30 mouse cellular contexts compared by ENCODE assay signal in genomic region chr1:62679466-62679865, GRCm38 (mm10). TPM values are rescaled to one million over a fixed set of nuclear protein-coding genes. Genes with fewer than 3 reads are reported as not detected.
A peak's percentile ranks its signal among the peaks of the same experiment; 100 is the strongest.
DNase-seq lines count a peak whose midpoint lies in the region; ATAC-seq lines count a peak whose summit lies in the region.
"Had no signal": no experiment of that assay in that cellular context is flagged by ENCODE, and none has a peak within 500 bp of the region (broad histone marks: within the 10 kb centered on the region; RNA-seq: fewer than 3 reads in every experiment).

No protein-coding gene starts in this region.

- no peak overlapping the region for H3K4me2 ChIP-seq in lung, embryonic 16.5 days (ENCODE audit: low read depth, low read length)
- H3K4me2 ChIP-seq: heart, embryonic 11.5 days; hindbrain, embryonic 13.5 days; limb, embryonic 13.5 days; midbrain, embryonic 15.5 days had no signal

- no peaks in the 10 kb centered on the region for H3K9me3 ChIP-seq in lung, embryonic 16.5 days (ENCODE audit: control insufficient read depth, low read length)
- H3K9me3 ChIP-seq: limb, embryonic 13.5 days; midbrain, embryonic 15.5 days had no signal

- H3K27me3 ChIP-seq in lung, embryonic 16.5 days (ENCODE audit: control insufficient read depth, insufficient read depth, low read depth, low read length), result no peaks in the 10 kb centered on the region
- H3K27me3 ChIP-seq: hindbrain, embryonic 13.5 days; midbrain, embryonic 15.5 days had no signal

- H3K36me3 ChIP-seq in lung, embryonic 16.5 days (ENCODE audit: control insufficient read depth, insufficient read depth, low read length), result no peaks in the 10 kb centered on the region
- H3K36me3 ChIP-seq in macrophage (ENCODE audit: inconsistent target), result no peaks in the 10 kb centered on the region
- H3K36me3 ChIP-seq: hindbrain, embryonic 13.5 days; limb, embryonic 13.5 days; midbrain, embryonic 10.5 days; midbrain, embryonic 15.5 days had no signal

- no peaks in the 10 kb centered on the region for H3K79me2 ChIP-seq in macrophage (ENCODE audit: inconsistent target)

- H3K27ac ChIP-seq in lung, embryonic 16.5 days (ENCODE audit: low read length), result no peak overlapping the region
- H3K27ac ChIP-seq in macrophage, result peak overlapping the region; percentile 51
- H3K27ac ChIP-seq: hindbrain, embryonic 13.5 days; kidney, postnatal 0 days; limb, embryonic 13.5 days; liver, embryonic 14.5 days; midbrain, embryonic 15.5 days; stomach, postnatal 0 days had no signal

- no peak for DNase-seq in lung, postnatal 25 days (ENCODE audit: low spot score)
- DNase-seq in thymus, postnatal 25 days, result no peak
- DNase-seq in gastrocnemius, adult 8-10 months (ENCODE audit: low spot score in 2 of 2), result no peak
- DNase-seq: adrenal gland, postnatal 25 days; B cell, adult 2 months; cerebellum, adult 8-10 months; cerebellum, postnatal 36 days; embryo, embryonic 11 days; gastrocnemius, postnatal 14 days; heart, adult 11 months; heart, postnatal 36 days; kidney, adult 8-10 months; kidney, postnatal 4 days; right cerebral cortex, postnatal 4 days; thymus, adult 18-20 months; thymus, postnatal 36 days had no signal

- H3K4me3 ChIP-seq in lung, embryonic 16.5 days (ENCODE audit: low read length), result no peak overlapping the region
- H3K4me3 ChIP-seq in macrophage (ENCODE audit: inconsistent target), result no peak overlapping the region
- H3K4me3 ChIP-seq: erythroblast, embryonic 14.5 days; hindbrain, embryonic 13.5 days; limb, embryonic 13.5 days; midbrain, embryonic 10.5 days; midbrain, embryonic 15.5 days had no signal

- no peak overlapping the region for H3K9ac ChIP-seq in lung, embryonic 16.5 days (ENCODE audit: low read length)
- H3K9ac ChIP-seq: hindbrain, embryonic 13.5 days; limb, embryonic 13.5 days; liver, embryonic 14.5 days; midbrain, embryonic 15.5 days had no signal

- WGBS in lung, embryonic 16.5 days, result 79% methylated on average over 2 of the region's 2 CpGs
- 35% methylated on average over 2 of the region's 2 CpGs for WGBS in macrophage (ENCODE audit: missing documents)

- ATAC-seq in lung, embryonic 16.5 days (ENCODE audit: low read depth), result 0 out of 2 replicates have a peak, but pooled peaks have one; percentile 23
- peak; percentile 36; the same call in 1 of the 2 replicates for ATAC-seq in common myeloid progenitor, adult 5-6 weeks (replicated peaks; ENCODE audit: low read depth, poor library complexity, severe bottlenecking)
- ATAC-seq: forebrain, embryonic 16.5 days; intestine, embryonic 16.5 days; midbrain, embryonic 15.5 days had no signal

- no peaks in the 10 kb centered on the region; the same call in 1 of the 2 replicates for H3K4me1 ChIP-seq in lung, embryonic 16.5 days (replicated peaks; ENCODE audit: control insufficient read depth, insufficient read depth, low read length)

RNA-seq across cellular contexts. Expression of gene Nrp2, which starts 23.6 kb away (rescaled TPM):
- 11.6 and 13.3 TPM in 2 replicates for polyA plus RNA-seq in lung, embryonic 16.5 days (2015; fragmentation: Nextera tagmentation; extraction: Ambion mirVana)
- total RNA-seq in common myeloid progenitor, adult 5-6 weeks (2017), result 0.10 and 0.87 TPM in 2 replicates
- 1,000 to 10,000 TPM in 6 of 26 experiments, 100 to 1,000 TPM in 20; 275 to 1,404 (median 593) TPM for total RNA-seq in macrophage (2018; cell fraction: chromatin; rRNA removed)
- total RNA-seq in macrophage (2018; cell fraction: cytosol; rRNA removed), result 100 to 1,000 TPM; 170 to 422 (median 277) TPM
- 1,000 to 10,000 TPM in 1 of 26 experiments, 100 to 1,000 TPM in 25; 397 to 1,005 (median 731) TPM for total RNA-seq in macrophage (2018; cell fraction: nucleus; rRNA removed)
- 145 to 272 TPM (median 160 TPM) in 3 replicates for polyA plus RNA-seq in macrophage (2018)
- 1 to 10 TPM; 3.3 to 4.3 (median 4.1) TPM for total RNA-seq in gastrocnemius, adult 8-10 months (2022)
